Mouse (Mus musculus) liver, embryonic 14 days (tissue): Measurements from ENCODE around the gene Zbtb40. TPM values are rescaled to one million over a fixed set of nuclear protein-coding genes. Genes with fewer than 3 reads are reported as not detected.

Experiments
- polyA plus RNA-seq: library from polyadenylated mRNA; depleted of rRNA; stranded (reverse); fragments of >200 nt; gene quantifications from 2 replicates; pipeline ENCODE4 v1.2.3, GENCODE M21; 2012; rRNA removed

The Zbtb40 gene
- polyA plus RNA-seq: 1.6 and 1.8 TPM in 2 replicates

DNA sequence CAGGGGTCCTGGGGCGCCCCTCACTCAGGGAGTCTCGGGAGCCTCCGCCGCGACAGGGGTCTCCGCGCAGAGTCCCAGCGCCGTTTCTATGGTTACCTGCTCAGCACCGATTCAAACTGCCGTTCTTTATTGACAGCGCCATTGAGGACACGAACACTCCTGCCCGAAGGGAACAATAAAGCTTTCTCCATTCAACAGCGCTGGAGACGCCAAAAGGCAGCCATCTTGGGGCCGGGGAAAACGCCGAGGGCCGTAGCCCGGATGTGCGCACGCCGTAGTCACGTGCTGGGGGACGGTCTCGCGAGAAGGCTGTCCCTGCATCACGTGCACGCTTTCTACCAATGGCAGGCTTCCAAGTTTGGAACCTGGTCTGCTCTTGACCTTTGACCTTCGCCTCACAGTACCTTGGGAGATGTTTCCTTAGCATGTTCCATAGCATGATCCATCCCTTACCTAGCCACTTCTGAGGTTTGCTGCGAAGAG lies at the start of gene Zbtb40:
Zbtb40 (minus strand) TSS at position 252 of the 483 bp plus-strand sequence.

DNA sequence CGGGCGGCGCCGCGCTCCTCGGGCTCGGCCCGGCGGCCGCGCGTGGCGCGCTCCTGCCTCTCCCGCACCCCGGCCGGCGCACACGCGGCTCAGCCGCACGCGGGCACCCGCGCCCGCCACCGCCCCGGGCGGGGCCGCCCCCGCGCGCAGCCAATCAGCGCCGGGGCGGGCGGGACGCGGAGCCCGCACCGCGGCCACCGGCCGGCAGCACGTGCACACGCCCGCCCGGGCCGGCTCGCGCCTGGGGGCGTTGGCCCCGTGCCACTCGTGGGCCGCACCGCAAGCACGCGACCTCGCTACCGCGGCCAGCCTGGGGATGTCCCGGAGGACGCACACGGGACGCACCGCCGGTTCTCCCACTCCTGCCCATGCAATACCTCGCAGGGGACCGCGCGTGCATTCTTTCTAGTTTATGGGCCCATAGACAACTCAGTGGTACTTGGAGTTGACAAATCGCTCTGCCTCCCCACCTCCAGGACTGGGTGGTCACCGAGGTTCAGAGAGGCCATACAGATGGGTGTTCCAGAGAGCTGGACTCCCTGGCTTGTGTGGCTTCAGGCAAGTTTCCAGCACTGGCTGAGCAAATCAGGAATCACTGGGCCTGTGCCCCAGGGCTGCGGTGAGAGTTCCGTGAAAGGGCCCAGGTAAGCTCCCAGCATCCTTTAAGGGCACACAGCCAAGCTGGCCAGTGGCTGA lies 91.7 kb downstream of the Zbtb40 start, which contains the start of gene Epha8:
Epha8 (minus strand) TSS at position 66 of the 696 bp plus-strand sequence.

Other genes with a start within 250 kb of the Zbtb40 start
- 0.53 and 0.64 TPM in 2 replicates for gene Ephb2, start 212.8 kb downstream of the Zbtb40 start, polyA plus RNA-seq
- gene C1qb, start 162.6 kb downstream of the Zbtb40 start, polyA plus RNA-seq: 51.0 and 67.3 TPM in 2 replicates
- gene C1qc, start 155.7 kb downstream of the Zbtb40 start, polyA plus RNA-seq: 30.9 and 37.9 TPM in 2 replicates
- 21.0 and 26.2 TPM in 2 replicates for gene C1qa, start 150.0 kb downstream of the Zbtb40 start, polyA plus RNA-seq
- gene Epha8, start 92.0 kb downstream of the Zbtb40 start, polyA plus RNA-seq: 0.24 and 0.28 TPM in 2 replicates
- 0.15 and 0.29 TPM in 2 replicates for gene Wnt4, start 228.7 kb upstream of the Zbtb40 start, polyA plus RNA-seq